Mouse (Mus musculus): ENCODE results near the gene Tst.
A peak's percentile ranks its signal among the peaks of the same experiment; 100 is the strongest.

Gene Tst

DNA sequence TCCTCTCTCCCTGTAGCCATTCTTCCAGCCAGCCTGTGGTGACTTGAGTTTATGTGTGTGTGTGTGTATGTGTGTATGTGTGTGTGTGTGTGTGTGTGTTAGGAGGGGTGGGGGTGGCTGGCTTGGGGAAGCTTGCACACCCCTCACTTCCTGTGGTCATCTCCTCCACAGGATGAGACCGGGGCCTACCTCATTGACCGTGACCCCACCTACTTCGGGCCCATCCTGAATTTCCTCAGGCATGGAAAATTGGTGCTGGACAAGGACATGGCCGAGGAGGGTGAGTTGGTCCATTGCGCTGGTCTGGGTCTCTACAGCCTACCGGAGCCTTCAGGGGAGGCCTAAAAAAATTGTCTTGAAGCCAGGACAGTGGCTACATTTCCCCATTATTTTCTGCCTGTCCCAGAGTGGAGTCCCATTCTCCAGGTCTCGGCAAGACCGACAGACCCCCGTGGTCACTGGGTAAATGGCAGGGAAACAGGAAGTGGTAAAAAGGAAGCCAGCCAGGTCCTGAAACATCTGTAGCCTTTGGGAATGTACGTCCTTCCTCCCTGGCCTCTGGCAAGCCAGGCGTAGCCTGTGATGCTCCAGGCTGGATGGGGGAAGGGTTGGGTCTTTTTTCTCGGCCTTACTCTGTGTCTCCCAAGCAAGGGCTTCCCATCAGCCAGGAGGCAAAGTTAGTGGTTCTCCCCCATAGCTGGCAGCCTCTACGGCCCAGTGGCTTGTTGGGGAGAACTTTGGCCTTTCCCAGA lies 24.3 kb upstream of the Tst start:
- DNase-seq (ENCODE audit: low spot score in 2 of 2): no peak

DNA sequence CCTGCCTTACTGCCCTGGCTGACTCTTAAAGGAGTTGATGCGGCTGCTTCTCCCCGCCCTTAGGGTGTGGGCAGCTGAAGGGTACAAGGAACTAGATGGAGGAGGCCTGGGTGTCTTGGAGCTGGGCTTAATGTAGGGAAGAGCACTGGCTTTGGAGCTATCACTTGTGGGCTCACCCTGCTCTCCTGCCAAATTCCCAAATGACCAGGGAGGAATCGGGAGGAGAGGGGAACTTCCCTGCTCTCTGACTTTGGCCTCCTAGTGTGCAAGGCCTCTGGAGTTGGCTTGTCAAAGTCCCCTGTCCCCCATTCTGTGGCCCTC lies 23.4 kb upstream of the Tst start:
- no peak for DNase-seq (ENCODE audit: low spot score in 2 of 2)

DNA sequence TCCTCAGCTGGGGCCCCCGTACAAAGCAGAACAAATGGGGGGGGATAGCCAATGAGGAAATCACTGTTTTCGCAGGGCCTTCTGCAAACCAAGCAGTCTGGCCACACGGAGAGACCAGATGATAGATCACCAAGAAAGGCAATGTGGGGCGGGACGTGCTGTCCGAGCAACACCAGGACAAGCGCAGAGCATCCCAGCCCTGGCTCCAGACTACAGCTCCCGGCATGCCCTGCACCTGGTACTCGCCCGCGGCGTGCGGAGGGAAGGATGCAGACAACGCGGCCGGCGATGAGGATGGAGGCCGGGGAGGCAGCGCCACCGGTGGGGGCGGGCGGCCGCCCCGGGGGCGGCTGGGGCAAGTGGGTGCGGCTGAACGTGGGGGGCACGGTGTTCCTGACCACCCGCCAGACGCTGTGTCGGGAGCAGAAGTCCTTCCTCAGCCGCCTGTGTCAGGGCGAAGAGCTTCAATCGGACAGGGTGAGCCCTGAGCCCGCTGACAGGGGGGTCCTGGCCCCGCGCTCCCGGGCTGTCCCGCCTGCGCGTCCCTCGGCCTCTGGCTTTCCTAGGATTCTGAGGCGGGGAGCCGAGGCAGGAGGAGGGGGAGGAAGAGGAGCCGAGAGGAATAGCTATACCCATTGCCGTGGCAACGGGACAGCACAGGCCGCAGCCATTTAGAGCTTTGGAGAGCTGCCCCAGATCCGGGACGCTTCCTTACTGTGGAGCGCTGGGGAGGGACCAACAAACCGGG lies 22.9 kb upstream of the Tst start, which contains the start of gene Kctd17:
Gene Kctd17, plus strand, starts transcription at position 174 of the 748 bp plus-strand sequence.
- DNase-seq (ENCODE audit: low spot score in 2 of 2): no peak

DNA sequence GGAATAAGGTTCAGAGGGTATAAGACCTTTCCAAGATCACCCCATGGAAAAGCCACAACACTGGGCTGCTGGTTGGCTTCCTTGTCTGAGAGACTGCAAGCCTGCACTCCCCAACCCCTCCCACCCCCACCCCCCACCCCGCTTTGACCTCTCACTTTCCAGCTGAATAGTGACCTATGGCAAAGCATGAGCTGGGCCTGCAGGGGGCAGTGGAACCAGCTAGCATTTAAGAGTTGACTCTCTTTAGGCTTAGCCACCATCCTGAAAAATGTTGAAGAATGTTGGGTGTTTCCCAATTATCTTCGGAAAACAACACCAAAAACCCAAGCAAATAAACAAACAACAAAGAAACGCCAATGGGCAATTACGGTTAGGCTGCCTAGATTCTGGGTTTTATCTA lies 19.5 kb upstream of the Tst start:
- DNase-seq (ENCODE audit: low spot score in 2 of 2): no peak

DNA sequence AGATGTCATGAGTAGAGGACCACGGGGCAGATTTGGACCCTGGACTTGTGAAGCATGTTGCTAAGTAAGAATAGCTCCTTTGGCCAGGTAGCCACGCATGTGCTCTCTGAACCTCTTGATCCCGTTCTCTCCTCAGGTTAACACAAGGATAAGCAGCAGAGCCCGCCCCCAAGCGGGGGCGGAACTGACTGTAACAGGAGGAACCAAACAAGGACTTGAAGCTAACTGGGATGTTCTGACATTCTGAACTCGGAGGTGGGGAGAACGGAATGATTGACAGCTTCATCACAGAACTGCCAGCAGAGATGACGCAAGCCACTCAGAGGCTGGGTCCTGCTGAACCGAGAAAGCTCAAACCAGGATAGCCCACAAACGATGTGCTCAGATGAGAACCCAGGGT lies 18.8 kb upstream of the Tst start:
- no peak for DNase-seq (ENCODE audit: low spot score in 2 of 2)

DNA sequence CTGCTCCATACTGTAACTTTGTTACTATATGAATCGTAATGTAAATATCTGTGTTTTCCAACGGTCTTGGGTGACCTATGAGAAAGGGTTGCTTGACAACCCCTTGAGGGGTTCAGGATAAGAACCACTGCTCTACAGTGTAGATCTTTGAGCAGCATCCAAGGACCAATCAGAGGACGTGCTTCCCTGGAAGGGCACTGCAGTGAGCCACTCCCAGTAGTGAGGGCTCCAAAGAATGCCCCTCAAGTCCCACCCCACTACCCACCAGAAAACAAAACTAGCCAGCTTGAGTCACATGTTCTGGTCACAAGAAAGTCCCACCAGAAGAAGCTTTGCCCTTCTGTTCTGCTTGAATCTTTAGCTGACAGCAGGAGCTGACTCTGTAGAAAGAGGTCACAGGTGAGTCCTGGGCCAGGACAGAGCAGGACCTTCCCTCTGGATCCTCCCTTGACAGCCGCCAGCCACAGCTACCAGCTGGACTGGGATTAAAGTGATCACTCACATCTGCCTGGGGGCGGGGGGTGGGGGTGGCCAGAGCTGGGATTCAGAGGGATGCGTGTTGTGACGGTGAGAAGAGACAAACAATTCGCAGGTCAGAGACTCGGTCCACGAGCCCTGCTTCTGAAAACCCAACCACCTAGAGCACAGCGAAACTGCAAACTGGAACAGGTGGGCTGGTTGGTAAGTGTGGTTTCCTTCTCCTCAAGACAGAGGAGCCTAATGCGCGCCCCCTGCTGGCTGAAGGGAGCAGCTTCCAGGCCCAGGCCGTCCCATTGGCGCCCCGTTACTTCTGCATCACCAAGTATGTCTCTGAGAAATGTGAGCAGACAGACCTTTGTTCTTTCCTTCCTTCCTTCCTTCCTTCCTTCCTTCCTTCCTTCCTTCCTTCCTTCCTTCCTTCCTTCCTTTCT lies 16.6 kb upstream of the Tst start:
- peak; percentile 73 to 82 for DNase-seq (ENCODE audit: low spot score in 2 of 2)

DNA sequence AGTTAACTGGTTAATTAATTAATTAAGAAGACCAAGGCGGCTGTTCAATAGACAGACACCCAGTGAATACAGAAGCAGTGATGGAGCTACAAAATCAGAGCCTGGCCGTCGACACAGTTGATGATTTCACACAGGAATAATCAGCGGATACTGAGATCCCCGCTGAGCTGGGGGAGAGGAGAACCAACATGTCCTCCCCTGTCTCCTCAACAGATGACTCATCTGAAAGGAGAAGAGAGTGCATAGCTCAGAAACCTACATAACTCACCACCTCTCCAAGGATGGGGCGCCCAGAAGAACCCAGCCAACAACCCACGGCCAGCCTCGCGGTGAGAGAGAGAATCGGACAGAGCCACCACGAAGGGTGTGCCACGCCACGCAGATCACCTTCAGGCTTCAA lies 14.7 kb upstream of the Tst start:
- no peak for DNase-seq (ENCODE audit: low spot score in 2 of 2)

DNA sequence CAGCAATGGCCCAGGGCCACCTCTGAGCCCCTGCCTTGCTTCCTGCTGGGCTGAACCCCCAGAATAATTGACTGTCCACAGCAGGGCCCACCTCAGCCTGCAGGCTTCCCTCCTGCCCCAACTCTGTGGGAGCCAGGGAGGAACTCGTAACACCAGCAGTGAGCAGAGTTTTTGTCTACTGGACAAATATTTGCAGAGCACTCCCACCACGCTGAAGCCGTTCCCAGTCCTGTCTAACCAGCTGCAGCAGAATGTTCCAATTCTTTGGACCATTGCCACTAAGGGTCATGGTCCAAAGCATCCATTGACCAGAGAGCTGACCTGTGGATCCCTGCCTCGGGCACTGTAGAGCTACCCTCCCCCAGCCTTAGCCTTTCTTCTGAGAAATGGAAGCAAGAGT lies 11.2 kb upstream of the Tst start:
- DNase-seq (ENCODE audit: low spot score in 2 of 2): no peak

DNA sequence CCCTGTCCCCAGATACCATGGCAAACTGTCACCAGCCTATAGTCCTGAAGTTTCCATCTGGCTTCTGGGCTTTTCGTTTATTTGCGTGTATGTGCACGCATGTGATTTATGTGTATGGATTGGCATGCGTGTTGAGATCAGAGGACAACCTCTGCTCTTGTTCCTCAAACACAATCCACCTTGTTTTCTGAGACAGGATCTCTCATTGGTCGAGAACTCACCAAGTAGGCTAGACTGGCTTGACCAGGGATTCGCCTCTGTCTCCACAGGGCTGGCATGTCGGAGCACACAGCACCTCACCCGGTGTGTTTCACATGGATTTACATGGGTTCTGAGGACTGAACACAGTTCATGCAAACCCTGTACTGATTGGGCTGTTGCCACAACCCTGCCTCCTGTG lies 8.4 kb upstream of the Tst start:
- no peak for DNase-seq (ENCODE audit: low spot score in 2 of 2)

DNA sequence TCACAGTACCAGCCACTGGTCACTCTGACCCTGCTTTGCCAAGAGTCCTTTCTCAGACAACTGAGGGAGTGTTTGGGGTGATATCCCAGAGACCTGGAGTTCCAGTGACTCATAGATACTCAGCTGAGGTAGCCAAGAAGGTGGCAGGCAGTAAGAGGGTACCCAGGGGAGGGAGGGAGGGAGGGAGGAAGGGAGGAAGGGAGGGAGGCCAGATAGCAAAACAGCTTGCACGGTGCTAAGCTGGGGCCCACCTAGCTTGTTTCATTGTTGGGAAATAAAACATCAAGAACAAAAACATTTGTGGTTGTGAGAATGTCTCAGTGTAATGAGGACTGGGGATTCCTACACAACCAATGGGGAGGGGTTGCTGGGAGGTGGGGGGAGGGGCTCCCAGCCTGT lies 8.0 kb upstream of the Tst start:
- no peak for DNase-seq (ENCODE audit: low spot score in 2 of 2)

DNA sequence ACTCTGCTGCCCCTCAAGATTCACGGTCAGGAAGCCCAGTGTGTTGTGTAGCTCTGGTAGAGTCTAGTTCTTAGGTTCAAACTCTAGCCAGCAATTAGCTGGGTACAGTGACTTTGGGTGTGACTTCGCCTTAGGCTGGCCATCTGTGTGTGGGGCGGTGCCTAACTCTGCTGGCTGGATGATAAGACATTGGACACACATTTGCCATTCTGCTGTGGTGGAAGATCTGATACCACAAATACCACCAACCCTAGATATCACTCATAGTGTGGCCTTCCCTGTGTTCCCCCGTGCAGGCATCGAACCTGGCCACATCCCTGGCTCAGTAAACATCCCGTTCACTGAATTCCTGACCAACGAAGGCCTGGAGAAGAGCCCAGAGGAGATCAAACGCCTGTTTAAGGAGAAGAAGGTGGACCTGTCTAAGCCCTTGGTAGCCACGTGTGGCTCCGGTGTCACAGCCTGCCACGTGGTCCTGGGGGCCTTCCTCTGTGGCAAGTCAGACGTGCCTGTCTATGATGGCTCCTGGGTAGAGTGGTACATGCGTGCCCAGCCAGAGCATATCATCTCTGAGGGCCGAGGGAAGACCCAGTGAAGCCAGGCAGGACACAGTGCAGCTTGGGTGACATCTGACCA lies 7.5 kb upstream of the Tst start:
- DNase-seq (ENCODE audit: low spot score in 2 of 2): peak; percentile 55 to 72

DNA sequence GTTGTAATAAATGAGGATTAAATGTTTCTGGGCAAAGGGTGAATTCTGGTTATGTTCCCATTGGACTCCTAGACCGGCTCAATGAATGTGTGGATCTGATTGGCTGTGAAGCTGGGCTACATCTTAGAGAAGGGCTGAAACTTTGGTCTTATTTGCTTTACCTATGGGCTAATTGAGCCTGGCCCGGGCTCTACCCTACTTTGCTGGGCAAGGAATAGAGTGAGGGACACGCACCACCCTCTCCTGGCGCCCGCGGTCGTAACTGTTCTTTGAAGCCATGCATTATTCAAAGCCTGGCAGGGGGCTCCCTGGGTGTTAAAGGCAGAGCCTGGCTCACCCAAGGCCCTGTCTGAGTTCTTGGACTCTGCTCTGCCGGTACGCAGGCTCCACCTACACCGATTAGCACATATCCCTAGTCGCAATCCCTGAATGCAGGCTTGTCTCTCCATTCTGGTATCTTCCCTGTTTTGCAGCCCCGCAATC lies 3.9 kb upstream of the Tst start:
- DNase-seq (ENCODE audit: low spot score in 2 of 2): no peak

DNA sequence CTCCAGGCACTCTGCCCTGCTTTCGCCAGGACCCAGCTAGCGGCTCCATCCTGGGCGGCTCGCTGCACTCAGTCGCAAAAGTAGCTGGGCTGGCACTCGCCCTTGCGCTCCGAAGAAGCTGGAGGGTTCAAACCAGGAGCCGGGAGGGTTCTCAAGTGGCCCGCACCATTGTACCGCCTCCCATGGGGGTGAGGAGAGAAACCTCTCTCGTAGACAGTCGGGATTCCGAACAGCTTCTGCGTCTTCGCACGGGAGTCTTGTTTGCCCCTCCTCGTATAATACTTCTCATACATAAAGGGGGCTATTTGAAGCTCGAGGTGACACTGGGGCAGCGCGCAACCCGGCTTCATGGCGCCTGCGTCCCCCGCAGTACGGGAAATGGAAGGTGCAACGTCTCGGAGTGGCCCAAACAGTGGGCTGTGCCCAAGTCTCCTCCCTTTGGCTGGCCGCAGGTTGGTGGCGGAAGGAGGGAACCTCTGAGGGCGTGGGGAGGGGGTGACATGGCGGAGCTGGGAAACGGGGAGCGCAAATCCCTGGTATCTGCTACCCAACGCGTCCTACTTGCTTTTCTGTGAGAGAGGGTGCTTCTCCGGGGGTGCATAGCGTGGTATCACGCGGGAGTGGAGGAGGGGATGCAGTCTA lies 707 bp upstream of the Tst start, which contains the start of gene Mpst:
Gene Mpst, plus strand, starts transcription at position 124 of the 642 bp plus-strand sequence.
- DNase-seq (ENCODE audit: low spot score in 2 of 2): peak; percentile 88 to 90

DNA sequence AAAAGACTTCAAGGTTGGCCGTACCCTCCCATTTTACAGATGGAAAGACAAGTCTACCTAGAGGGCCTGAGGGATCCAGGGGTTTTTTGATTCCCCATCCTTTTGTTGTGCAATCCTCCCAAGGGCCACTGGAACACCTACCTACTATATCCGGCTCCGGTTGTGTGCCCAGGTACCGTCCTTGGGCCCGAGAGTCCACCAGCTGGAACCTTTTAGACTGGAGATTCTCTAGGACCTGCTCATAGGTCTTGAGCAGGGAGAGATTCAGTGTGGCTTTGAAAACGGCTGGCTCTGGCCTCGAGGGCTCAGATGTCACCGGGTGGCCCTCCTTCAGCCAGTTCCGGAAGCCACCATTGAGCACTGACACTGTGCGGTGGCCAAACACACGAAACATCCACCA lies 609 bp downstream of the Tst start:
- DNase-seq (ENCODE audit: low spot score in 2 of 2): no peak

DNA sequence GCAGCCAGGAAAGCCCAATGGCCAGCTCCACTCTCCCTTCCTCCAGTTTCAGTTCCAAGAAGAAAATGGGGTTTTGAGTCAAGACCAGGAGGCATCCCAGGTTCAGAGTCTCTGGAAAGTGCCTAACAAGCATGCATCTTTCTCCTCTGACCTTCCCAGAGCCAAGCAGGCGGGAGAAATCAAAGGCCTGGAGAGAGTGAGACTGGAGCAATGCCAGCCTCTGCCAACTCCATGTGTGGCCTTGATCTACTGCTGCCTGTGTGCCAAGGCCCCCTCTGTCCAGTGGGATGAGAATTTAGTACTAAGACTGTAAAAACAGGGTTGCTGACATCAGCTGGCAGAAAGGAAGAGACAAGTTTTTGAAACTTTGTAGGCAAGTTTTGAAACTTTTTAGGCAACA lies 1.8 kb downstream of the Tst start:
- no peak for DNase-seq (ENCODE audit: low spot score in 2 of 2)

DNA sequence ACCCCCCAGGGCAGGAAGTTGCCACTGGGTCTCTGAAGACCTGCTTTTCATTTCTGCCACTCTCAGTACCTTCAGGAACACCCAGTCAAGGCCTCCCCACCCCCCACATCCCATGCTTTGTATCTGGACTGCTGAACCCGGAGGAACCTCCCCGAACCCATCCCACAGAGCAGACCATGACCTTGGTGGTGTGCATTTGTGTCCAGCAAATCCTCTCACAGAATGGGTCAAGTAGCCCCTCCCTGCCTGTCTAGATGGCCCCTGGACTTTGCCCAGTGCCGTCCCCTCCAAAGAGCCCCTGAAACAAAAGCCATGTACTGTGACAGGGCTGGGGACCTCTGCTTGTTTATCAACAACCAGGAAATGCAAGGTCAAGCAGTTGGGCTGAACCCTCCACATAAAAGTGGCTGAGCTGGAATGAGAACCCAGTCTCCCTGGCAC lies 2.4 kb downstream of the Tst start:
- no peak for DNase-seq (ENCODE audit: low spot score in 2 of 2)

DNA sequence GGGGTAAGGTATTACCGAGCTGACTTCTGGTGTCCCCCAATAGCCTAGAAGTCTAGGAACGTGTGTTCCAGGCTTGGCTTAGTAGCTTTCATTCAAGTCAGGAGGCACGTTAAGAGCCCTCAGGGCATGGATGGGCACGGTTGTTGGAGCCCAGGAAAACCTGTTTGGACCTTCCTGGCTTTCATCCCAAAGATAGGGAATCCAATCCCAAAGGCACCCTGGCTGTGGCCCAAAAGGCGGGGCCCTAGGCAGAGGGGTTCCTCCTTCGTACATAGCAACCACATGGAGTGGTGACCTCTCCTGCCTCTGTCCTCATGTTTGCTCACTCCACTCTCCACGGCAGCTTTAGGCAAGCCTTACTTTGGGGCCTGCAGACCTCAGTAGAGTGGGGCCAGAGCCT lies 3.3 kb downstream of the Tst start:
- DNase-seq (ENCODE audit: low spot score in 2 of 2): no peak

DNA sequence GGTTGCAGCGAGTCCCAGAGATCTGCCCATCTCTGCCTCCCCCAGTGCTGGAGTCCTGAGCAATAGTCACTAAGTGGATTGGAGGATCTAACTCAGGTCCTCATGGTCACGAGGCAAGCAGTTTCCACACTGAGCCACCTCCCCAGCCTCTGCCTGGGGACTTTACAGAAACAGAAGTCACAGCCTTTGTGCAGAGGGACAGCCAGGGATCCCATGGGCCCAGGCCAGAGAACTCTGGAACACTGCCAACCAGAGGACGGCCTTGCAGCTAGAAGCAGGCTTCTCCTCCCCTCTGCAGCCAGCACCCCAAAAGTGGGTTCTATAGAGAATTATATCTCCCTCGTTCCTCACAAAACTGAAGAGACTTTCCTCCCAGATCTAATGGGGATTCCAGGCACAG lies 3.8 kb downstream of the Tst start:
- DNase-seq (ENCODE audit: low spot score in 2 of 2): peak in 1 of 2 experiments; percentile 33

DNA sequence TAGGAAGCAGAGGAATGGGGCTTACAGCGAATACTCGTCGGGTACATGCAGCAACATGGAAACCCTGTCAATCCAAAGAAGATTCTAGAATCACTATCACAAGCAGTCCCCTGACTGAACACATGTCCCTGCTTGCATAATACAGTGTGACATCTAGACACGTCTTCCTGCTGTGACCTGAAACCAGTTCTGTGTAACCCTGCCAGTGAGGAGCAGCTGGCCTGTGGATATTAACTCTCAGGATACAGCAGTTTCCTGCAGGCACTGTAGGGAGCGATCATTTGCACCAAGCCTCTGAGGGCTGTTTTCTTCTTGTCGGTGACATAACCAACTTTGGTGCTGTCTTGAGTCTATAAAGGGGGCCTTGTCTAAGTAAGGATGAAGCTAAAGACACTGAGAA lies 4.4 kb downstream of the Tst start:
- DNase-seq (ENCODE audit: low spot score in 2 of 2): no peak

DNA sequence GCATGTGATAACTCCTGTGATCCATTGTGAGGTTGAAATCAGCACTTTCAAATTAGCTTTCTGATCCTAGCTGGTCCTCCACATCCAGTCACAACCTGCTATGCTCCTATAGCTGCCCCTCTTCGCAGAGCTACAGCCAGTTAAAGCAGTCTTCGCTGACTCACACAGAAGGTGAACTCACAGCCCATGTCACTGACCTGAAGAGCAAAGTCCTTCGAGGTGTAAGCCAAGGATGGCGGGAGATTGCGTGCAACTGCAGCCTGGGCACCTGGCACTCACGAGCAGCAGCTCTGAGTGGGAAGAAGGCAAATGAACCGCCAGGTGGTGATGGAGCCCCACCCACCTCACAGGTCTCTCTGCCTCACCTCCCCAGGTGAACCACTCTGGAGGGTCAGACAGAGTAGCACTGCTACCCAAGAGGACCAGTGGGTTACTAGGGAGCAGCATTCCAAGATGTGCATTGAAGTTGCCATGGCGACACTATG lies 10.2 kb downstream of the Tst start, which contains the start of gene Tex33:
Gene Tex33, minus strand, starts transcription at position 435 of the 485 bp plus-strand sequence.
- DNase-seq (ENCODE audit: low spot score in 2 of 2): no peak

DNA sequence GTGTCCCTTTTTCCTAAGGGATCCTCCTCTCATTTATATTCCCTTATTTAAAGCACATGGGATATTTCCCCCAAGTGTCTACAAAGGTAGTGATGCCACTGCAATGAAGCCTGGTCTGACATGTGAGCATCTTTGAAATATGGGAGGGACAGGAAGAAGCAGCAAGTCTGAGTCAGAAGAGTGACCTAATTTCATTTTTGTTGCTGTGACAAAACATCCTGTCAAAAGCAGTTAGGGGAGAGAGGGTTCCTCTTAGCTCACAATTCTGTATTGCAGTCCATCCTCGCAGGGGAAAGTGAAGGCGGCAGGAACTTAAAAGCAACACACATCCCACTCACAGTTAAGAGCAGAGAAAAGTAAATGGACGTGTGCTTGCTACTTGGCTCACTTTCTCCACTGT lies 14.9 kb downstream of the Tst start:
- DNase-seq (ENCODE audit: low spot score in 2 of 2): no peak
